Mouse (Mus musculus) left cerebral cortex, adult 11 months (tissue): Measurements from ENCODE around the gene Mrps17.

Experiments
- DNase-seq: peaks from one replicate; pipeline ENCODE4 v3.0.0; 2022; ENCODE audit warnings: low spot score

Mrps17 gene

GRCm38 (mm10) chr5:129742903-129743488 is 27.7 kb downstream of the Mrps17 start:
- DNase-seq = no peak

- DNase-seq = no peak
Measured at GRCm38 (mm10) chr5:129744050-129744449, 28.8 kb downstream of the Mrps17 start.

GRCm38 (mm10) chr5:129756886-129757285 is 41.6 kb downstream of the Mrps17 start:
- DNase-seq = no peak

- no peak for DNase-seq
Measured at GRCm38 (mm10) chr5:129759929-129760480, 44.7 kb downstream of the Mrps17 start.

GRCm38 (mm10) chr5:129761865-129762540 is 46.7 kb downstream of the Mrps17 start:
- peak; percentile 51 for DNase-seq

GRCm38 (mm10) chr5:129770443-129771355 is 55.4 kb downstream of the Mrps17 start:
- DNase-seq = no peak
